In the genomic region with DNA sequence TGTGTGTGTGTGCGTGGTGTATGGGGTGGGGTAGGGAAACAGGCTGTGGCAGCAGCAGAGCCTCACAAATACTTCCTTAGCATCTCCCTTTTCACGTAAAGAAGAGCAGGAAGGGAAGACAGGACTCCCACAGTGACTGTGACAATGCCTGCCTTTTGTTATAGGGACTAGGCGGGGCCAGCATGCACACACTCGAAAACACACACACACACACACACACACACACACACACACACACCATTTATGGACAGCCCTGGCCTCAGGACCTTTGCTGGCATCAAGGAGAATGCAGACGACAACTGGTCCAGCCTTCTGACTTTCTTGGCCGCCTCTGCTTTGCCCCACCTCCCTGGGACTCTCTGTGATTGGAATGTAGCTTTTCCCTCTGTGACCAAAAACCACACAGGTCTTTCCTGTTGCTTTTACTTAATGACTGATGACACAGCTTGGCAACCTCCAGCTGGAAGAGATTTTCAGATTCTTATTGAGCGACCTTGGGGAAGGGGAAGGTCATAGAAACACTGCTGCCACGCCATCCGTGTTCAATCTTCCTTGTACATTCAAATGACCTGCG, we compare ENCODE assay signal across 19 mouse cellular contexts. TPM values are rescaled to one million over a fixed set of nuclear protein-coding genes. Genes with fewer than 3 reads are reported as not detected.
DNase-seq lines count a peak whose midpoint lies in the region; ATAC-seq lines count a peak whose summit lies in the region.
"Had no signal": no experiment of that assay in that cellular context is flagged by ENCODE, and none has a peak within 500 bp of the region (broad histone marks: within the 10 kb centered on the region; RNA-seq: fewer than 3 reads in every experiment).

No protein-coding gene starts in this region.

- H3K4me3 ChIP-seq in kidney, embryonic 16.5 days (ENCODE audit: low read length) = no peak overlapping the region
- no peak overlapping the region for H3K4me3 ChIP-seq in midbrain, embryonic 11.5 days (ENCODE audit: low read depth, low read length)
- H3K4me3 ChIP-seq: limb, embryonic 13.5 days; midbrain, embryonic 10.5 days had no signal

- intact Hi-C loops in left cerebral cortex, postnatal 14 days (cut with DNase I) = no loop called here

- 0 out of 2 replicates have a peak, but pooled peaks cover 3% of the 10 kb centered on the region for H3K4me1 ChIP-seq in kidney, embryonic 16.5 days (ENCODE audit: insufficient read depth, low read length)
- H3K4me1 ChIP-seq in midbrain, embryonic 11.5 days (ENCODE audit: control insufficient read depth, insufficient read depth, low read length) = no peaks in the 10 kb centered on the region
- H3K4me1 ChIP-seq: limb, embryonic 13.5 days had no signal

- H3K36me3 ChIP-seq in kidney, embryonic 16.5 days (ENCODE audit: insufficient read depth, low read length) = no peaks in the 10 kb centered on the region
- H3K36me3 ChIP-seq in midbrain, embryonic 11.5 days (ENCODE audit: control insufficient read depth, insufficient read depth, low read length) = no peaks in the 10 kb centered on the region
- H3K36me3 ChIP-seq: limb, embryonic 13.5 days; midbrain, embryonic 10.5 days had no signal

- no peak overlapping the region for H3K27ac ChIP-seq in kidney, embryonic 16.5 days (ENCODE audit: low read length)
- no peak overlapping the region for H3K27ac ChIP-seq in midbrain, embryonic 11.5 days (ENCODE audit: low read depth, low read length)
- H3K27ac ChIP-seq: limb, embryonic 13.5 days; midbrain, embryonic 10.5 days had no signal

- DNase-seq in embryo, embryonic 10.5 days (ENCODE audit: low spot score) = peak; percentile 34
- DNase-seq in embryo, embryonic 9.5 days (ENCODE audit: extremely low spot score) = no peak
- peak; percentile 32 for DNase-seq in 3134 (ENCODE audit: extremely low read depth, insufficient read length, low spot score)
- peak; percentile 62 for DNase-seq in ZHBTc4 (ENCODE audit: low read depth, low spot score)
- no peak for DNase-seq in right cerebral cortex, postnatal 4 days
- no peak for DNase-seq in midbrain, embryonic 11.5 days (ENCODE audit: low spot score, missing footprints)
- DNase-seq in left cerebral cortex, postnatal 14 days (ENCODE audit: low spot score in 2 of 2) = no peak
- DNase-seq: adrenal gland, adult 8-10 months; heart, postnatal 36 days; lung, embryonic 14.5 days; thymus, adult 18-20 months had no signal

- H3K27me3 ChIP-seq in kidney, embryonic 16.5 days (ENCODE audit: insufficient read depth, low read length) = no peaks in the 10 kb centered on the region
- H3K27me3 ChIP-seq in midbrain, embryonic 11.5 days (ENCODE audit: control insufficient read depth, insufficient read depth, low read length) = no peaks in the 10 kb centered on the region
- H3K27me3 ChIP-seq: limb, embryonic 13.5 days had no signal

- 50% methylated on average over 10 of the region's 10 CpGs for WGBS in kidney, embryonic 16.5 days
- 54% methylated on average over 10 of the region's 10 CpGs for WGBS in midbrain, embryonic 11.5 days

- no peaks in the 10 kb centered on the region for H3K9me3 ChIP-seq in kidney, embryonic 16.5 days (ENCODE audit: low read length)
- no peaks in the 10 kb centered on the region for H3K9me3 ChIP-seq in midbrain, embryonic 11.5 days (ENCODE audit: control insufficient read depth, low read length)
- H3K9me3 ChIP-seq: limb, embryonic 13.5 days; midbrain, embryonic 10.5 days had no signal

- peak; percentile 36; the same call in 1 of the 2 replicates for ATAC-seq in kidney, embryonic 16.5 days (ENCODE audit: low FRiP score, low TSS enrichment)
- ATAC-seq in midbrain, embryonic 11.5 days (ENCODE audit: low FRiP score) = no peak

- no peak overlapping the region for H3K4me2 ChIP-seq in kidney, embryonic 16.5 days (replicated peaks; ENCODE audit: low read depth, low read length)
- H3K4me2 ChIP-seq in midbrain, embryonic 11.5 days = no peak overlapping the region
- H3K4me2 ChIP-seq: limb, embryonic 13.5 days; lung, embryonic 14.5 days had no signal

- no peak overlapping the region for H3K9ac ChIP-seq in kidney, embryonic 16.5 days (replicated peaks; ENCODE audit: low read length)
- H3K9ac ChIP-seq in midbrain, embryonic 11.5 days (ENCODE audit: low read length) = no peak overlapping the region
- H3K9ac ChIP-seq: limb, embryonic 13.5 days; lung, embryonic 14.5 days had no signal

RNA-seq across cellular contexts. Expression of a gene that starts 7.1 kb away (rescaled TPM):
- polyA plus RNA-seq in kidney, embryonic 16.5 days (2015; fragmentation: Nextera tagmentation; extraction: Ambion mirVana) = 0.06 TPM in 1 of 2 replicates, not detected in the other
- 0.07 TPM in 1 of 2 replicates, not detected in the other for polyA plus RNA-seq in midbrain, embryonic 11.5 days (2014; fragmentation: Nextera tagmentation; extraction: Ambion mirVana)
- not detected for total RNA-seq in left cerebral cortex, postnatal 14 days (2021)
- total RNA-seq: adrenal gland, adult 8-10 months; gastrocnemius, adult 18-20 months had no signal
- polyA plus RNA-seq: C2C12; cortical plate, adult 2 months; forebrain, embryonic 11.5 days; midbrain, embryonic 10.5 days had no signal

RNA-seq across cellular contexts. Expression of a gene that starts 52.8 kb away (rescaled TPM):
- polyA plus RNA-seq in kidney, embryonic 16.5 days (2015; fragmentation: Nextera tagmentation; extraction: Ambion mirVana) = not detected in 2 replicates
- polyA plus RNA-seq in midbrain, embryonic 11.5 days (2014; fragmentation: Nextera tagmentation; extraction: Ambion mirVana) = not detected in 2 replicates
- total RNA-seq in left cerebral cortex, postnatal 14 days (2021) = not detected
- total RNA-seq: adrenal gland, adult 8-10 months; gastrocnemius, adult 18-20 months; heart, adult 8-10 months; heart, postnatal 36 days had no signal
- polyA plus RNA-seq: C2C12; cortical plate, adult 2 months; forebrain, embryonic 11.5 days; limb, embryonic 13.5 days; lung, embryonic 14.5 days; midbrain, embryonic 10.5 days had no signal

RNA-seq across cellular contexts. Expression of a gene that starts 56.4 kb away (rescaled TPM):
- polyA plus RNA-seq in kidney, embryonic 16.5 days (2015; fragmentation: Nextera tagmentation; extraction: Ambion mirVana) = not detected in 2 replicates
- polyA plus RNA-seq in midbrain, embryonic 11.5 days (2014; fragmentation: Nextera tagmentation; extraction: Ambion mirVana) = not detected in 2 replicates
- total RNA-seq in left cerebral cortex, postnatal 14 days (2021) = not detected
- total RNA-seq: adrenal gland, adult 8-10 months; gastrocnemius, adult 18-20 months; heart, adult 8-10 months; heart, postnatal 36 days had no signal
- polyA plus RNA-seq: C2C12; cortical plate, adult 2 months; forebrain, embryonic 11.5 days; limb, embryonic 13.5 days; lung, embryonic 14.5 days; midbrain, embryonic 10.5 days had no signal

Comparison
In these comparisons a context has a peak if more than half of its experiments do, and no peak if none do; other contexts are left out.
1. DNase-seq: peak in embryo, embryonic 10.5 days (single experiment), 3134 (single experiment) and ZHBTc4 (single experiment); none in embryo, embryonic 9.5 days (single experiment), right cerebral cortex, postnatal 4 days (single experiment), midbrain, embryonic 11.5 days (single experiment) and left cerebral cortex, postnatal 14 days (0 of 2).